Mouse (Mus musculus) stomach, embryonic 14.5 days (tissue): ENCODE measurements at regions not wholly inside any gene's neighbourhood (a gene's known extent, or its start where the extent isn't known, plus 50 kb on each side); places are given as distances from the start of the nearest gene placed in this dataset.
A peak's percentile ranks its signal among the peaks of the same experiment; 100 is the strongest.

ENCODE experiments used
- ATAC-seq: fragments of 200-750 bp; cut with Nextera tagmentation; 2 replicates; pipeline ENCODE4 v1.8.0; 2017; ENCODE audit warnings: low read depth, moderate TSS enrichment; ENCODE audit not compliant: insufficient number of reproducible peaks, insufficient read depth, low FRiP score
- H3K27ac ChIP-seq: fragments of 300-500 bp; sonication (generic); 2 replicates; pipeline ENCODE4 v1.5.1; 2014; ENCODE audit warnings: mild to moderate bottlenecking, low read length, moderate library complexity, mixed read lengths
- H3K27me3 ChIP-seq: fragments of 300-500 bp; sonication (generic); 2 replicates; pipeline ENCODE4 v1.6.1; 2014; ENCODE audit warnings: low read length, control low read depth, mixed read lengths; ENCODE audit not compliant: control insufficient read depth, insufficient read depth
- H3K36me3 ChIP-seq: fragments of 300-500 bp; sonication (generic); 2 replicates; pipeline ENCODE4 v1.6.1; 2014; ENCODE audit warnings: mild to moderate bottlenecking, control low read depth, low read length, moderate library complexity, mixed read lengths; ENCODE audit not compliant: control insufficient read depth, insufficient read depth
- H3K4me1 ChIP-seq: fragments of 300-500 bp; sonication (generic); 2 replicates; pipeline ENCODE4 v1.6.1; 2014; ENCODE audit warnings: low read length, control low read depth, mixed read lengths; ENCODE audit not compliant: control insufficient read depth, insufficient read depth
- H3K4me2 ChIP-seq: fragments of 300-500 bp; sonication (generic); replicated peaks from 2 replicates; pipeline ENCODE4 v1.6.1; 2014; ENCODE audit warnings: low read depth, low read length, control low read depth
- H3K4me3 ChIP-seq: fragments of 300-500 bp; sonication (generic); 2 replicates; pipeline ENCODE4 v1.5.1; 2014; ENCODE audit warnings: low read depth, low read length, control low read depth
- H3K9ac ChIP-seq: fragments of 300-500 bp; sonication (generic); replicated peaks from 2 replicates; pipeline ENCODE4 v1.6.1; 2014; ENCODE audit warnings: low read depth, mild to moderate bottlenecking, control low read depth, low read length, moderate library complexity, mixed read lengths
- H3K9me3 ChIP-seq: fragments of 300-500 bp; sonication (generic); 2 replicates; pipeline ENCODE4 v1.6.1; 2016; ENCODE audit warnings: low read depth, low read length, control low read depth; ENCODE audit not compliant: control insufficient read depth
- WGBS: fragments of 180-500 bp; shearing (Covaris S2); extraction: QIAGEN DNeasy Blood & Tissue Kit; methylation state at CpG from one replicate; pipeline ENCODE4 v1.1.7; 2014; 5-methylcytosine and 5-hydroxymethylcytosine counted together

DNA sequence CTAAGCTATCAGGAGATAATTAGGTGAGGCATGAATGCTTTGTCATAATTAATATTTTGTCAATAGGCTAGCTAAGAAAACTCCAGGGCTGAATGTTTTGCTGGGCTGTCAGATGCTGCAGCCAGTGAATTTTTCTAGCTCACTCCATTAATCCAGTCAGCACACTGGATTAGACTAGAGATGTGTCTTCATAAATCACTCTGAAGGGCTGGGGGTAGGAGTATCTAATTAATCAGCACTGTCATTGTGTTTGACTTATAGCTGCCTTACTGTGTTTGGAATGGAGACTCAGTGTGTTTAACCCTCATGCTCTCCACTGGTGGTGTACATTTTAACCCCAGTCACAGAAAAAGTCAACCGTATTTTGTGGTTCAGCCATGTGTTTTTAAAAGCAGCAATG, 179.9 kb upstream of the Isl1 start:
- Histone ChIP-seq H3K4me3 (no peak overlapping the region), H3K4me1 (no peaks in the 10 kb centered on the region), H3K9ac (no peak overlapping the region), H3K36me3 (no peaks in the 10 kb centered on the region), H3K4me2 (no peak overlapping the region), H3K27me3 (no peaks in the 10 kb centered on the region), H3K27ac (no peak overlapping the region), H3K9me3 (no peaks in the 10 kb centered on the region)
- 7% methylated on average over 1 of the region's 1 CpGs for WGBS
- peak; percentile 81; the same call in 1 of the 2 replicates for ATAC-seq

GRCm38 (mm10) chr13:116474611-116475010, 165.1 kb upstream of the Isl1 start:
- Histone ChIP-seq H3K9ac (no peak overlapping the region), H3K4me3 (no peak overlapping the region), H3K27ac (no peak overlapping the region), H3K4me2 (no peak overlapping the region), H3K9me3 (no peaks in the 10 kb centered on the region), H3K36me3 (no peaks in the 10 kb centered on the region), H3K27me3 (no peaks in the 10 kb centered on the region), H3K4me1 (no peaks in the 10 kb centered on the region)
- 52% methylated on average over 8 of the region's 8 CpGs for whole genome bisulfite sequencing
- ATAC-seq: no peak

DNA sequence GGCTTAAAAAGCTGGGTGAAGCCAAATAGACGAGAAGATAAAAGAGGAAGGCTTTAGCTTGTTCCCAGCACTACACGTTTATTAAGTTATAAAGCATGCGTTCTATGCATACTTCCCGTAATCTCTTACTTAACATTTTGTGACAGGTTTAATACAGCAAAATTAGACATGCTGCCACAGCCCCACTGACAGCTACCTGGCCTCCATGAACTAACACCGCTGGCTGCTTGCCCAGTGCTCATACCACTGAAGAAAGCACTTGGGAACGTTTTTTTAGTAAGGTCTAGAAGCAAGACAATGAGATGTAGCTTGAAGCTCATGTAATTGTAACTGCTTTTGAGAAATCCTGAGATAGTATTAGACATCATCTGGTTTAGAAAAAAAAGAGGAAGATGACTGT, 152.3 kb upstream of the Isl1 start:
- H3K9me3 ChIP-seq: no peaks in the 10 kb centered on the region

DNA sequence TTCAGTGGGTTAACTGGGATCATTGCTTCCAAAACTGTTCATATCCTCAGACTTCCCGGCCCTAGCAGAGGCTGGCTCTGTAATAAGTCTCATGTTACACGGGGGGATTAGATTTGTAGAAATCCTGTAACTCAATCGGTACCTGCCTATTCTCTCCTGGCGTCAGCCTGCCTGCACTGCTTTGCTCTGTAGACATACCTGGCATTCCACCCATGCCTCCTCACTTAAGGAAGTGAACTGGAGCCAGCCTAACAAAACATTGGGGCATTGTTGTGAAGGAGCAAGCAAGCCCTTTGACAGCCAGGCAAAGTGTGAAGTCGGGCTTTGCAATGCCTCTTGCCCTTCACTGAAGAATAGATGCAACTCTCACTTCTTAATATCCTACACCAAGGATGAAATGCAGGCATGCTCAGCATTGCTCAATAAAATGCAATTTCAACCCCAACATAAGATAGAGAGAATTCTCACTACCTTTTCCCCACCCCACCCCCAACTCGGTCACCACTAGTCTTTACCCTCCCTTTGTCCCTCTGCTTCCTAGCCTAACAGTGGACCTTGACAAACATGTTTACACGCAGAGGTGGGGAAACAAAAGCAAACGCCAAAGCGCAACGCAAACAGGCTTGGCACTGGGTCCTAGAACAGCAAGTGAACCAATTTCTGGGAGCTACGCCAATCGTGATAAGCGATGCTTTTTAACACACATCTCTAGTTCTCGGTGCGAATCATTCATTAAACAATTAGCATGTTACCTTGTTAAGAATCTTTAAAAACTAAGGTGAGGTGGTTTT, 133.9 kb upstream of the Isl1 start:
- 31% methylated on average over 15 of the region's 15 CpGs for WGBS
- Histone ChIP-seq H3K9me3 (no peaks in the 10 kb centered on the region), H3K4me2 (0 out of 2 replicates have a peak overlapping the region, but pooled peaks have one; percentile 7), H3K4me1 (no peaks in the 10 kb centered on the region), H3K9ac (no peak overlapping the region), H3K27me3 (no peaks in the 10 kb centered on the region), H3K36me3 (no peaks in the 10 kb centered on the region), H3K27ac (no peak overlapping the region), H3K4me3 (no peak overlapping the region)
- ATAC-seq: peak; percentile 61

More for the DNA sequence above, 152.3 kb upstream of the Isl1 start:
- ATAC-seq: no peak
- Histone ChIP-seq H3K36me3 (no peaks in the 10 kb centered on the region), H3K4me1 (no peaks in the 10 kb centered on the region), H3K9ac (no peak overlapping the region), H3K27ac (no peak overlapping the region), H3K27me3 (no peaks in the 10 kb centered on the region), H3K4me3 (no peak overlapping the region), H3K4me2 (no peak overlapping the region)
- 39% methylated on average over 6 of the region's 6 CpGs for WGBS

GRCm38 (mm10) chr13:116417768-116418167, 108.3 kb upstream of the Isl1 start:
- H3K9ac ChIP-seq: no peak overlapping the region
- 86% methylated on average over 3 of the region's 3 CpGs for WGBS

GRCm38 (mm10) chr13:116414473-116414872, 105.0 kb upstream of the Isl1 start:
- H3K27me3 ChIP-seq: no peaks in the 10 kb centered on the region
- 37% methylated on average over 7 of the region's 7 CpGs for WGBS

More at GRCm38 (mm10) chr13:116417768-116418167, 108.3 kb upstream of the Isl1 start:
- Histone ChIP-seq H3K4me1 (no peaks in the 10 kb centered on the region), H3K27ac (no peak overlapping the region), H3K4me3 (no peak overlapping the region), H3K36me3 (no peaks in the 10 kb centered on the region), H3K4me2 (no peak overlapping the region), H3K27me3 (no peaks in the 10 kb centered on the region), H3K9me3 (no peaks in the 10 kb centered on the region)
- no peak for ATAC-seq

DNA sequence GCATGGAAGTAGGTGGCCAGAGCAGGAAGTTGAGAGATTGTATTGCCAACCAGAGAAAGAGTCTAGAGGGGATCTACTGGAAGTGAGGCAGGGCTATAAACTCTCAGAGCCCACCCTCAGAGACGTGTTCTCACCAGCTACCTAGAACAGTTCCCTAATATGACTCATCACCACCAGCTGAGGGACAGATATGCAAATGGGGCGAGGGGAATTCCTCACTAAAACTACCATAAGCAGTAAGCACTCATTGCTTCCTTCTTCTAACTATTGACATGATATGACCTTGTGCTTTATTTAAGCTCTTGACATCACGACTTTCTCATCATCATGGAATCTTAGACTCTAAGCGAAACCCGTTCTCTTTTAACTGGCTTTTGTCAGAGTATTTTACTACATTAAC, 101.2 kb upstream of the Isl1 start:
- no peak overlapping the region for H3K27ac ChIP-seq
- H3K9me3 ChIP-seq: no peaks in the 10 kb centered on the region
- H3K4me1 ChIP-seq: no peaks in the 10 kb centered on the region
- no peaks in the 10 kb centered on the region for H3K36me3 ChIP-seq
- 77% methylated on average over 5 of the region's 5 CpGs for WGBS
- H3K4me2 ChIP-seq: no peak overlapping the region
- no peak overlapping the region for H3K9ac ChIP-seq
- no peak for ATAC-seq
- no peaks in the 10 kb centered on the region for H3K27me3 ChIP-seq
- no peak overlapping the region for H3K4me3 ChIP-seq

More at GRCm38 (mm10) chr13:116414473-116414872, 105.0 kb upstream of the Isl1 start:
- Histone ChIP-seq H3K4me3 (no peak overlapping the region), H3K4me2 (no peak overlapping the region), H3K9ac (no peak overlapping the region), H3K36me3 (no peaks in the 10 kb centered on the region), H3K4me1 (no peaks in the 10 kb centered on the region), H3K9me3 (no peaks in the 10 kb centered on the region), H3K27ac (no peak overlapping the region)
- ATAC-seq: no peak
